Mouse (Mus musculus) Patski (cell line): Measurements from ENCODE around the gene Erbb3. TPM values are rescaled to one million over a fixed set of nuclear protein-coding genes. Genes with fewer than 3 reads are reported as not detected.

Experiments
- ATAC-seq: fragments of 100-300 bp; one replicate; pipeline ENCODE4 v1.8.0; 2021
- CTCF ChIA-PET: fragments of 350-600 bp; sonication (Branson Sonifier 250); formaldehyde crosslinking; loops from one replicate; lab custom pipeline; 2022; ENCODE audit warnings: inconsistent platforms; lab: Charles Lee
- POLR2A ChIA-PET: fragments of 350-600 bp; sonication (Branson Sonifier 250); formaldehyde crosslinking; loops from one replicate; lab custom pipeline; 2022; ENCODE audit warnings: antibody characterized with exemption, inconsistent platforms; lab: Charles Lee
- DNase-seq: peaks from one replicate; pipeline ENCODE4 v3.0.0-alpha.2; 2011; ENCODE audit warnings: low read depth, low spot score
- H3K27me3 ChIP-seq: fragments of 371-371 bp; one replicate; pipeline ENCODE4 v1.5.1; 2021
- CTCF ChIP-seq: fragments of 100-300 bp; IDR thresholded peaks from one replicate; pipeline ENCODE4 v1.5.1; 2021
- in situ Hi-C: fragments of 300-500 bp; cut with MboI; formaldehyde crosslinking; loops from 3 replicates; pipeline ENCODE4 v1.11.1; 2018; ENCODE audit warnings: low pct_unique_long_range_greater_than_20kb, mixed read lengths
- polyA plus RNA-seq: library from polyadenylated mRNA; unstranded; gene quantifications from one replicate; pipeline ENCODE4 v1.2.3, GENCODE M21; 2021

The Erbb3 gene
- polyA plus RNA-seq, 1 experiment from 2014 or later: 1.2 TPM

- DNase-seq (no peak), ATAC-seq (peak; percentile 11)
- TF ChIP-seq CTCF: no peak
- no peaks in the 10 kb centered on the region for H3K27me3 ChIP-seq
- CTCF ChIA-PET: interaction anchor here (0.9 to 3.0 kb wide), 8 partner anchors 11 to 201 kb away, joined by 3 to 25 read pairs (median 4); partner anchors contain the start of genes Ankrd52, Esyt1 and Zc3h10
- POLR2A ChIA-PET: interaction anchor here (0.6 to 1.7 kb wide), 5 partner anchors 10 to 106 kb away, joined by 3 to 5 read pairs (median 4); partner anchors contain the start of gene Esyt1
- in situ Hi-C loops: loop anchor here (5.0 kb wide), 1 partner anchor 73 kb away; no protein-coding TSS in a partner anchor
These were observed 53.7 kb downstream of the Erbb3 start for GRCm38 (mm10) chr10:128535624-128536265.

GRCm38 (mm10) chr10:128535206-128535605 lies 54.2 kb downstream of the Erbb3 start:
- TF ChIP-seq CTCF: no peak
- in situ Hi-C loops: loop anchor here (5.0 kb wide), 1 partner anchor 73 kb away; no protein-coding TSS in a partner anchor
- ATAC-seq: no peak
- CTCF ChIA-PET: interaction anchor here (0.9 to 3.0 kb wide), 8 partner anchors 10 to 182 kb away, joined by 3 to 25 read pairs (median 4); partner anchors contain the start of genes Ankrd52, Esyt1, Myl6 and Zc3h10
- no peaks in the 10 kb centered on the region for H3K27me3 ChIP-seq
- POLR2A ChIA-PET: interaction anchor here (0.7 to 1.7 kb wide), 4 partner anchors 10 to 105 kb away, joined by 3 to 5 read pairs (median 4); partner anchors contain the start of gene Esyt1
- no peak for DNase-seq

- ATAC-seq: no peak
- in situ Hi-C loops: no loop called here
- no peak for DNase-seq
- POLR2A ChIA-PET: interaction anchor here (1.0 to 2.8 kb wide), 4 partner anchors 9 to 36 kb away, joined by 3 to 11 read pairs (median 4); partner anchors contain the start of gene Myl6
- no peaks in the 10 kb centered on the region for H3K27me3 ChIP-seq
- CTCF ChIA-PET: interaction anchor here (1.0 to 4.9 kb wide), 8 partner anchors 8 to 150 kb away, joined by 3 to 25 read pairs (median 6); no protein-coding TSS in a partner anchor
- no peak for TF ChIP-seq CTCF
These were observed 62.8 kb downstream of the Erbb3 start for GRCm38 (mm10) chr10:128526366-128527356.

- in situ Hi-C loops: no loop called here
- ChIA-PET CTCF (interaction anchor here (0.6 to 4.9 kb wide), 8 partner anchors 10 to 336 kb away, joined by 3 to 25 read pairs (median 5); no protein-coding TSS in a partner anchor), POLR2A (interaction anchor here (0.7 to 3.1 kb wide), 6 partner anchors 10 to 37 kb away, joined by 3 to 12 read pairs (median 4); partner anchors contain the start of gene Myl6)
- DNase-seq (peak; percentile 98), ATAC-seq (peak; percentile 93)
- no peak for TF ChIP-seq CTCF
- H3K27me3 ChIP-seq: no peaks in the 10 kb centered on the region
These were observed 63.7 kb downstream of the Erbb3 start, which contains the start of gene Esyt1 for GRCm38 (mm10) chr10:128525671-128526308. Gene Esyt1 (minus strand): TSS chr10:128525871.

GRCm38 (mm10) chr10:128524732-128525662 lies 64.5 kb downstream of the Erbb3 start:
- no peak for TF ChIP-seq CTCF
- no peak for DNase-seq
- H3K27me3 ChIP-seq: no peaks in the 10 kb centered on the region
- CTCF ChIA-PET: interaction anchor here (1.0 to 4.9 kb wide), 8 partner anchors 11 to 149 kb away, joined by 3 to 25 read pairs (median 5); no protein-coding TSS in a partner anchor
- POLR2A ChIA-PET: interaction anchor here (0.6 to 3.1 kb wide), 11 partner anchors 10 to 65 kb away, joined by 3 to 12 read pairs (median 5); partner anchors contain the start of genes Myl6 and Zc3h10
- in situ Hi-C loops: no loop called here
- peak; percentile 54 for ATAC-seq

- H3K27me3 ChIP-seq: no peaks in the 10 kb centered on the region
- ATAC-seq: no peak
- in situ Hi-C loops: no loop called here
- DNase-seq: no peak
- no peak for TF ChIP-seq CTCF
- POLR2A ChIA-PET: interaction anchor here (0.6 to 3.1 kb wide), 8 partner anchors 11 to 76 kb away, joined by 3 to 12 read pairs (median 5); partner anchors contain the start of genes Myl6 and Zc3h10
- CTCF ChIA-PET: interaction anchor here (1.4 to 4.9 kb wide), 2 partner anchors 12 to 14 kb away, joined by 3 to 25 read pairs; no protein-coding TSS in a partner anchor
These were observed 65.2 kb downstream of the Erbb3 start for GRCm38 (mm10) chr10:128524111-128524731.

- TF ChIP-seq CTCF: no peak
- ATAC-seq: no peak
- POLR2A ChIA-PET: interaction anchor here (1.1 kb wide), 1 partner anchor 10 kb away, joined by 5 read pairs; no protein-coding TSS in a partner anchor
- CTCF ChIA-PET: interaction anchor here (2.4 kb wide), 1 partner anchor 10 kb away, joined by 6 read pairs; no protein-coding TSS in a partner anchor
- in situ Hi-C loops: no loop called here
- DNase-seq: no peak
- H3K27me3 ChIP-seq: no peaks in the 10 kb centered on the region
These were observed 67.1 kb downstream of the Erbb3 start for GRCm38 (mm10) chr10:128522351-128522750.

GRCm38 (mm10) chr10:128520591-128520990 lies 68.9 kb downstream of the Erbb3 start:
- POLR2A ChIA-PET: no interaction called here
- CTCF ChIA-PET: interaction anchor here (1.3 to 3.1 kb wide), 3 partner anchors 11 to 22 kb away, joined by 3 to 7 read pairs (median 6); partner anchors contain the start of gene Myl6b
- no peak for ATAC-seq

More at GRCm38 (mm10) chr10:128520591-128520990, 68.9 kb downstream of the Erbb3 start:
- TF ChIP-seq CTCF: no peak
- in situ Hi-C loops: no loop called here
- no peaks in the 10 kb centered on the region for H3K27me3 ChIP-seq
- no peak for DNase-seq
